Mouse (Mus musculus) kidney, adult 18-20 months (tissue): ENCODE data around the gene Smarcal1.

ENCODE experiments used
- DNase-seq: peaks from one replicate; pipeline ENCODE4 v3.0.0; 2021

Smarcal1 gene

DNA sequence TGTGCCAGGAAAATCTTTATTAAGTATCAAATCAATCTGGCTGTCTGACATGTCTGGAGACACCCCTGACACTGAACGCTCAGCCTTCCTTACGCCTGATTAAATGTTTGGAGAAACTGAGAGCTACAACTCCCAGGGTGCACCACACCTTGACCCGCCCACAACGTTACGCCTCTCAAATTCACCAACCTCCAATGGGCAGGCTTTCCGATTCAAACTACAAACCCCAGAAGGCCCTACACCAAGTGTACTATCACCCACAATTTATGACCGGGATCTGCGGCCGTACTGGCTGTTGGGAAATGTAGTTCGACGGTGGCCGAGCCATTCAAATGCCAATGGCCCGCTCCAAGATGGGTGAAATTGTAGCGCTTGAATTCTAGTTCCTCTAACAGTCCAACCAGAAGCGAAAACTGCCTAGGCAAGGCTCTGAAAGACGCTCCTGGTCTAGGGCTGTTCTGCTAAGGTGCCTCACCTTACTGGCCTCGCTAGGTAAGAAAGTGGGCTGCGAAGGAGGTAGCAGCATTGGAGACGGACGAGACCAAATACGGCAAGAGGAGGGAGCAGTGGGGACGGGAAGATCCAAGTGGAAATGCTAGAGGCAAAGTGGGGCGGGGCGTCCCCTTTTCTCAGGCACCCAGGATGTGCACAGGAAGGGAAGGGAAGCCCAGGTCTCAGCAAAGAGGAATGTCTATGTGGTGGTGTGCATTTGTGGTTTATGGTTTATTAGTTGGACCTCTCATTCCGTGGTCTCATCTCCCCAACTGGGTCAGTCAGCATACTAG is at the start of gene Smarcal1:
Smarcal1 (plus strand) TSS at position 305 of the 785 bp plus-strand sequence.
- peak; percentile 97 for DNase-seq

DNA sequence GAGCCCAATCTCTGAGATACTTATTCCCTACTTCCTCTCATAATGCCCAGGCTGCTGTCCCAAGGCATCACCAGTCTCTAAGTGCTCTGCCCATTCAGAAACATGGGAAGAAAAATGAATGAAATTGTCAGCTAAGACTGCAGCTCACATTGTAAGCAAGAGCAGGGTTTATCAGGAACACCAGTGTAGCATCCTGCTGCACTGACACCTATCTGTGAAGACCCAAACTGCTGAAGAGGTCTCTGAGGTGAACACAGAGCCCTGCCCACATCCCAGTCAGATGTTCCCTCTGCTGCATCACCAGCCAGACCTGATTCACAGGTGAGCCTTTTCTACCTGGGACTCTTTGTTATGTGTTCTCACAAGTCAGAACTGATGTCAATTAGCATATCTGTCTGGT is 49.6 kb upstream of the Smarcal1 start:
- no peak for DNase-seq

DNA sequence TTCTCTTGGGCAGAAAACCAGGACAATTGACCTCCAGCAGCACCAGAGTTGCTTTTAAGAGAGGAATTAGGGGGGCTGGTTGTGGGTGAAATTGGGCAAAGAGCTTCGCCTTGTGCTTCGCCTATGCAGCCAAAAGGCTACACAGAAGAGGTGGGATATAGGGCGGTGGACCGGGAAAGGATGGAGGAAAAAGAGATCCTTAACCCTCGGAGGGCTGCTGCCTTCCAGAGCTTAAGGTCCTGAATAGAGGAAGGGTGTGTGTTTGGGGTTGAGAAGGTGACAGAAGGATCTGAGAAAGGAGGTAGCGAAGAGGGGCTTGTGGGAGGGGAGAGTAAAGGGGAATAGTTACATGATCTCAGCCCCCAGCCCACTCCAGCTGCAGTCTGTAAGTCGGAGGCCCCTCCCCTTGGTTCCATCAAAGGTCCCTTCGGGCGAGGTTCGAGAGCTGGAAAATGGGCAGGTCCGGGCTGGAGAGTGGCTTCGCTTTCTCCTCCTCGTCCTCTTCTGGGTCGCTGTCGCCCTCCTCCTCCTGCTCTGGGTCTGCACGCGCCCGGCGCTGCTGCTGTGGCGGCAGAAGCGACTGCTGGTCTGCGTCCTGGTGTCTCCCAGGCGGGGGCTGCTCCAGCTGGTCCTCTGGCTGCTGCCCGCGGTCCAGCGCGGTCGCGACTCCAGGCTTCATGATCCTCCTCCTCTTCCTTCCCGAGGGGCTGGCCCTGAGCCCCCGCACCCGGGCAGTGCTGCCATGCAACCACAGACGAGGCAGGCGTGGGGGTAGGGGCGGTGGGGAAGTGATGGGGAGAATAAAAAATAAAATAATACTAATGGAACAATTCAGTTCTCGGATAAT is 47.1 kb upstream of the Smarcal1 start:
- no peak for DNase-seq

DNA sequence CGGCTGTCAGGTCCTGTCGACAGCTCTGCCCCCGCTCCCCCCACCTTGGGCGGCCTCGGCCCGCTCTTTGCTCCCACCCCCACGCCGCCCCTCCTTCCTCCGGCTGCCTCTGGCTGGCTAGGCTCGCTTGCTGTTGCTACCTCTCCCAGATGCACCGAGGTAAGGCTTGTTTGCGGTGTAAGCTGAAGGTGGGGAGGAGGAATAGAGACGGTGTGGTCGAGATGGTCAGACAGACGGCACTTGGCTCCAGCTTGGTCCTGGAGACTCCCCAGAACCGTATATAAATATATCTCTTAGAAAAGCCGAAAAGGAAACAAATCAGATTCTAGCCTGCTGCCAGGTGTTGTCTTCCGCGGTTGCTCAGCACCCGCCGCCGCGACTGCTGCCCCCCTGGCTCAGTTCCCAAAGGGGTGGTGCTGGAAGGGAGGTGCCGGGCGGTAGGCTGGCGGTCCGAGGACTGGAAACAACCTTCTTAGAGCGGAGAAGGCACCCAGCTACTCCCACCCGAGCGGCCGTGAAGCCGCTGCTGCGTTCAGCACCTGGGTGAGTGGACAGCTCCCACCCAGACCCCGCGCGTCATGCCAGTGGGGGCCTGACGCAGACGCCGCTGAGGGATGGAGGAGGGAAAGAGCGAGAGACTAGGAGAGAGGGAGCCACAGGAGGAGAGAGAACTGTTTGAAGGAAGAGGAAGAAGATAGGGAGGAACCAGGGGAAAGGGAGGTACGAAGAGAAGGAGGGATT is 46.3 kb upstream of the Smarcal1 start, which contains the start of gene March4:
March4 (minus strand) TSS at position 320 of the 741 bp plus-strand sequence.
- DNase-seq: peak; percentile 45

DNA sequence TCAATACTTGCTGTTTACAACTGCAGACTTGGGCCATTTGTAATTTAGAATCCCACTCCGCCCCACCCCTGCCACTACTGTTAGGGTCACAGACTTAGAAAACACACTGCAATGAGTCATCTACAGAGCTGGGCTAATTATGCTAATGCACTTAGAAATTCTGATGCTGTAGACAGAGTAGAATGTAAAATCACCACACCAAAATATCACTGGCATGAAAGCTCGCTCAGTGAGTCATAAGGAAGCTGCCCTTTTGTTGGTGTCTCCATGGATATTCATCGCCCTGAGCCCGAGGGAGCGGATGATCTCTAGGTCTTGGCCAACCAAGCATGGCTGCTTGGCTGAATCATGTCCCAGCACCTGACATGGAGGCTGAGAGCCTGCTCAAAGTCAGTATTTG is 44.8 kb upstream of the Smarcal1 start:
- no peak for DNase-seq

DNA sequence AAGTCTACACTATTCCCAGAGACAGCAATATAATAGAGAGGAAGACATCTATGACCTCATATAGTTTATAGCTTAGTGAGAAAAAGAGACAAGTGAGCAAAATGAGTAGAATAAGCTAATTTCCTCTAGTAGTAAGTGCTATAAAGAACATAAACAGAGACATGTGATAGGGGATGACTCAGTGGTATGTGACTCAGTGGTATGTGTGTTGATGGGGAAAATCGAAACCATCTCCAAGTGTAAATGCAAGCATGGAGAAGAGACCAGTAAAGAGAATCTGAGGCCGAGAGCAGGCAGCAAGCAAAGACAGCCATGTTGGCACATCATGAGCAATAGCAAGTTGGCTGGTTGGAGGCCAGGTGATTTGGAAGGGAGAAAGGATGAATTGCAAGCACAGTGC is 32.7 kb upstream of the Smarcal1 start:
- no peak for DNase-seq

DNA sequence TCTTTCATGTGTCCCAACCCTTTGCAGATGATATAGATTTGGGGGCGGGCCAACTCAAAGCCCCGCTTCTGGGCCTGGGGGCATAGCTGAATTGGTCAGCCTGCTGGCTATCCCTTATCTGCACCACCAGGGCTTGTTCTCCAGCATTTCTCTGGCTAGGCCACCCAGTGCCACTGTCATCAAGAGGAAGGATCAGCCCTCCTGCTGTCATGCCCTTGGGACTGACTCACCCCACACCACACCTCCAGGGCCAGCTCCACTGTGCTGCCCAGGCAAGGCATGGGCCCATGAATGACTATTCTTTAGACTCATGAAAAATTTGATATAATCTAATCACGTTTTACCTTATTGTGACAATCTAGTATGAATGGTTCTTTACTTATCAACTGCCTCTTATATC is 26.6 kb upstream of the Smarcal1 start:
- DNase-seq: no peak

DNA sequence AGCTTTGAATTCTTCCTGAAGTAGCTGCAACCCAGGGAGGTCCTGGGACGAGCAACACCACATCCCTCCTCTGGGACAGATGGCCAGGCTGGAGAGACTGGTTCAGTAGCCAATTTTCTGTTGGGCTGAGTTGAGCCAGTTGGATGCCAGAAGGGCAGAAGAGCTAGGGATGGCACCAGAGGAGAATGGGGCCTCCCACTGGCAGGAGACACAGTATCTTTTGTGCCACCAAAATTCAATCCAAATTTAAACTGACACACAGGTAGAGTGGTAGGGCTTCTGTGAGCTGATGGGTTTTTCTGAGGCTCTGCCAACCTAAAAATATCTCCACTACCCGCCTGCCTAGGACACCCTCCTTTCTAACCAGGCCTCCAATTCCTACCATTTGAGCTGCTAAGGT is 24.4 kb upstream of the Smarcal1 start:
- DNase-seq: no peak

DNA sequence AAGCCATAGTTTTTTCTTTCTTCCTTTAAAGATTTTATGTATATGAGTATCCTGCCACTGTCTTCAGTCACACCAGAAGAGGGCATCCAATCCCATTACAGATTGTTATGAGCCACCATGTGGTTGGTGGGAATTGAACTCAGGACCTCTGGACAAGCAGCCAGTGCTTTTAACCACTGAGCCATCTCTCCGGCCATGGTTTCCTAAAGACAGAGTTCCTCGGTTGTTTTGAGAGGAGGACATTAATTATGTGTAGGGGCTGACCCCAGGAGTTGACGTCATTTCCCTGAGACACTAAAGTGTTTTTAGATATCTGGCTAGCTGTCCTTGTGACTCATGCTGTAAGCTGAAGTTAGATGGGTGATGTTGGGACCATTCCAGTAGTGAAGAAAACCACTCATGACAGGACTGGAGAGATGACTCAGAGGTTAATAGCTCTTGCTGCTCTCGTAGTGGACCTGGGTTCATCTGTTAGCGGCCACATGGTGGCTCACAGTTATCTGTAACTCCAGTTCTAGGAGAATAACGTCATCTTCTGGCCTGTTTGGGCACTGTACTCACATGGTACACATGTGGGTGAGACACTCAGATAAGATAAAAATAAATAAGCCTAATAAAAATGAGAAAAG is 18.6 kb upstream of the Smarcal1 start:
- no peak for DNase-seq

DNA sequence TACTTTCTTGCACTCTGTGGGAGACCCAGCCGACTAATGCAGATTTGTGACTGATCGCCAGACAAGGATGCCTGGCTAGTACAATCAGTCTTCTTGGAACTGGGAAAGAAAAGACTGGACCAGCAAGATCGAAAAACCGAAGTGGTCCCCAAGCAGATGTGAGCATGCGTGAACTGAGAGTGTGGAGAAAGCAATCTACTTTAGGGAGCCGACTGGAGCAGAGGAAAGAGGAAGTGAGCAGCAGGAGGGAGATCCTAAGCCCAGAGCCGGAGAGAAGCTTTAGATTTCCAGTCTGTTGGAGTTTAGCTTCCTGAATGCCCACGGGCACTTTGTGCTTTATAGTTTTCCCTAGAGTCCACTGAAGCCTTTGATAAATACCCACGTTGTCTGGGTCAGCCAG is 16.0 kb upstream of the Smarcal1 start:
- DNase-seq: no peak

DNA sequence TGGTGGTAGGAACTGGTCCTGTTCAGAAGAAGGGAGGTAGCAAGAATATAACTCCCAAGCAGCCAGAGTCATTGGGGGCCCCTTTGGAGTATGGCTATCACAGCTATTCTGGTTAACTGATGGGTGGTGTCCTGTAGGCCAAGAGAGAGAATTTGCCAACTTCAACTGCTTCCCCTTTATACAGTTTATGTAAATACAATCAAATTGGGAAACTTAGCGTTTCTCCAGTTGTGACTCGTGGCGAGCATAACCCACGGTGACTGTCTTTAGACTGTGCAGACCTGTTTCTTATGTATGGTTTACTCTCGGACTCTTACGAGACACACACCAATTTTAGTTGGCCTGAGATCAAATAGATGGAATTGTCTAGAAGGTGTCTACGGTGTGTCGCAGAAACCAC is 14.3 kb upstream of the Smarcal1 start:
- DNase-seq: no peak

DNA sequence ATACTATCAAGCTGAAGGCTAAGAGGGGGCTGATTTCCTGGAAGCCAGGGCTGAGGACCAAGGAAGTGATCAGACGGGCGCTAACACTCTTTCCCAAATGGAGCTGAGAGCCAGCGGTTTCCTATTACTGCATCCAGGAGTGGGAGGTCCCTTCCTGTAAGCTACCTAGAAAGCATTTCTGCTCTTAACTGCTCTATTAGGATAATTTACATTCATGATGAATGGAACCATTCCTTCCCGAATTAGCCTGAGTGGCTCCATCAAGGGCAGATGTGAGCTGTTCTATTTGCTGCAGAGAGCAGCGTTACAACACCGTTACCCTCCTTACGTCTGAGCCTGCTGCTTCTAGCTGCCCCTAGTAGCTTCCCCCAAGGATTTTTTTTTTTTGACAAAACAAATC is 9.0 kb upstream of the Smarcal1 start:
- no peak for DNase-seq

DNA sequence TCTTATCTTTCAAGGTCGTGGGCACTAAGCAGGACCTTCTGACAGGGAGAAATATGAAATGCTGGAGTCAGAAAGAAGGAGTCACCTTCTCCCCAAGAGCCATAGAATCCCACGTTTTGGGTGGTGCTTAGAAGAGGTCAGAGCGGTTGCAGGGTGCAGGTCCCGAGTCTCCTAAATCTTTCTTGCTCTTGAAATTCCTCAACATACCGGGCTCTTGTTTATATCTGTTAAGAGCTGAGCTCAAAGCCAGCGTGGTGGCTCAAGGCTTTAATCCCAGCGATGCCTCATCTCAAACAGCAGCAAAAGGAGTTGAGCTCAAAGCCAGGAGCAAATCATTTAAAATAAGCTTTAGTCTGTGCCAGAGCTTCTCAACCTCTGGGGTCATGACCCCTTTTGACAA is 8.4 kb upstream of the Smarcal1 start:
- DNase-seq: no peak

DNA sequence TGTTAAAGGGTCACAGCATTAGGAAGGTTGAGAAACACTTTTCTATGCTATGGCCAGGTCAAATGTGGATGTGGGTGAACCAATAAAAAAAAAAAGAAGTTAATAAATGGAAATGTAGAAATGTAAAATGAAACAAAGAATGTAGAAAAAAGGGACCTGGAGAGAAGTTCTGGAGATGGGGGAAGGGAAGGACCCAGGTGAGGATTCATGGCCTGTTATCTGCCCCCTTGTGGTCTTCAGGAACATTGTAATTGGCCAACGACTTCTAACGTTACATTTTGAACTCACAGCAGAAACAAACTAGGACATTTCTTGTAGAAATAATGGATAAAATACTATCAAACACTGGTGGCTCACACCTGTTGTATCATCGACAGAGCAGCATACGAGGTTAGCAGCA is 7.9 kb upstream of the Smarcal1 start:
- no peak for DNase-seq

DNA sequence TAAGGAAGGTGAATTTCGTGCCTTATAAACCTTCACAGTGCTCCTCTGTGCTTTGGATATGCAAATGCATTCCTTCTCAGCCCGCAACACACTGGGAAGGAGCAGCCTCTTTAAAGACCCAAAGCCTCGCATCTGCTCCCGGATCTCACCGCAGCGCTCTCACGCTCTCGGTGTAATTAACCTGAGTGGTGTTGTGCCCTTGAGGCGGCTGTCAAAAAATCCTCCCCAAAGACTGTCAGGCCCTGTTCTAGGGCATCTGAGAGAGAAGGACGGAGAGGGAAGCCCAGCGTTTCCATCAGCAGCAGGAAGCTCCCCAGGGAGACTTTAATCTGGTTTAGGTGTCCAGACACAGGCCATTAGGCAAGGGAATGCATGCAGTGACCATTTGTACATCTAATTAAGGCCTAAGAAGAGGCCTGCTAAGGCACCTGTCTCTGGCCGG is 5.5 kb upstream of the Smarcal1 start:
- no peak for DNase-seq

DNA sequence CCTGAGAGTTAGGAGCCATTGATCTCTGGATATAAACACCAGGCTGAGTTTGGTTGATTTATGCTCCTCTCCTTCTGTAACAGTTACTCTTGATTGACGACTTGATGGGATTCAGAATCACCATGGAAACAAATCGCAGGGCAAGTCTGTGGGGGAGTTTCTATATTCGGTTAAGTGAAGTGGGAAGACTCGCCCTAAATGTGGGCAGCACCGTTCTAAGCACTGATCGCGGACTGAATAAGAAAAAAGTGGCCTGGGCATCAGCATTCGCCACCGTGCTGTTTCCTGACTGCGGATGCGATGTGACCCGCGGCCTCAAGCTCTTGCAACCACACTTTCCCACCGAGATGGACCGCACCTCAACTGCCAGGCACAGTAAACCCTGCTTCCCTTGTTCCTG is 4.7 kb upstream of the Smarcal1 start:
- DNase-seq: no peak

DNA sequence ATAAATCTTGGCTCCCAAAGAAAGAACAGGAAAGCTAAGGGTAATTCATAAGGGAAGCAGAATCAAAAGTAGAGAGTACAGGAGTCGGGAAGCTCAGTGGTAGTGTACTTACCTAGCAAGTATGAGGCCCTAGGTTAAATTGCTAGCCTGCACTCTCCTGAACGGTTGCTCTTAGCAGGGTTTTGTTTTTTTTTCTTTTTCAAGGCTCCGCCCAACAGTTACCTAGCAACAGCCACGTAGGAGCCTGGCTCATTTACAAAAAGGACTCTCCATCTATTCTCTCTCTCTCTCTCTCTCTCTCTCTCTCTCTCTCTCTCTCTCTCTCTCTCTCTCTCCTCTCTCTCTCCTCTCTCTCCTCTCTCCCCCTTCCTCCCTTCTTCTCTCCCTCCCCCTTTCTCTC is 4.2 kb upstream of the Smarcal1 start:
- no peak for DNase-seq

DNA sequence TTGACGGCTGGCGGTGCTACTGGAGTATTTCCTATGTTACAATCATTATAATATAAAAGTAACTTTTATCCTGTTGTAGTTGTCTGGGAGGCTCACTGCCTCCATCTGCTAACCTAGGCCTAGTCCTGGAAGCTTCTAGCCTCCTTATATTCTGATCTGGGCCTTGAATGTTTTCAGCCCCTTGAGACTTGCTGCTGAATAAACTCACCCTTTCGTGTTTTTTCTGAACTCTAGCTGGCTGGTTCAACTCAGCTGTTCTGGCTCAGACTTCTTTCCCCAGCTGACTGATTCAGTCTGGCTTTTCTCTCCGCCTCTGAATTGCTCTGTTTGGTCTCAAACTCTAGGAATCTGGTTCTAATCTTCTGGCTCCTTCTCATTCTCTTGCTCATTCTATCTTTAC is 855 bp downstream of the Smarcal1 start:
- DNase-seq: no peak

DNA sequence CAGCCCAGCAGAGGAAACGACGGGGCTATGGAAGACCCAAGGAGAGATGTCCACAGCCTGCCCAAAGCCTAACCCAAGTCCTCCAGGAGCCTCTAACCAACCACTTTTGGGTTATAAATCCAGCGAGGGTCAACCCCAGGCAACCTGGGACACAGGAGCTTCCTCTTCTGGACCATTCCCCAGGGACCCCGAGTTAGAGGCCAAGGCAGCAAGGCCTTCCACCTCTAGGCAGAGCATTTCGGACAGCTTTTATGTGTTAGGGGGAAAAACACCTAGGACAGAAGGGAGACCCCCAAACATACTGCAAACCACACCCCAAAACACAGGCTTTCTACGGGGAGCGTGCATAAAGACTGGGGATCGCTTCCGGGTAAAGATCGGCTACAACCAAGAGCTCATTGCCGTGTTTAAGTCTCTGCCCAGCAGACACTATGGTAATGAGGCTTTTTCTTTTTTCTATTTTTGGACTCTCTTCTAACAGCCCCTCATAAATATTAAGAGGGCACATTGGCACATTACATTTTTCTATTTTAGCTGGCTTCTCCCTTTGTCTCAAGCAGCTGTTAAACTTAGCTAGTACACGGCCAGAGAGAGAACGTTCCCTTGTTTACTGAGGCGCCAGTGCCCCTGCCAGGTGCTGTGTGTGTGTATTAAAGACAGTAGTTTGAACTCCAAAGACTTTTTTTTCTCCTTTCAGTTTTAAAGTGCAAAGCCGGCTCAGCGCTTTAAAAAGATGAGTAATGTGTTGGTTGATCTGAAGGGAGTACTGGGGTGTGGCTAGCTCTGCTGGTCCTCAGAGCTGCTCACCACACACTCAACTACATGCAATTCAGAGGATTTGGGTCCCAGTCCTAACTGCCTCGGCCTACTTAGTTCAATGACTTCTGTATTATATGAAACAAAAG is 3.2 kb downstream of the Smarcal1 start:
- DNase-seq: no peak

DNA sequence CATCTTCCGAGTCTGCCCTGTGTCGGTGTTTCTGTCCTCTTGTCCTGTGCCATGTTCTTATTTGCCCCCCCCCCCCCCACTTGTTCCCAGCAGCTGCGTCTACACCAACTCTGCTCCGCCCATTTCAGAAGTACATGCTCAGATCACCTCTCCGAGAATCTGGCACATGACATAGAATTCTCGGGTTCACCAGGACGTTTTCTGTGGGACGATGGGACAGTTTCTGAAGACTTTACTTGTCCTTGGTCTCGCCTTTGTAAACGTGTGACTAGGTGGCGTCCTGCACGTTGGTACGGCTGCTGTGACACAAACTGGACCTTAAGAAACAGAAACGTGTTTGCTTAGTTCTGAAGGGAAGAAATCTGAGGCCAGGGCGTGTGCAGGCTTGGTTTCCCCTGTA is 4.5 kb downstream of the Smarcal1 start:
- DNase-seq: no peak

DNA sequence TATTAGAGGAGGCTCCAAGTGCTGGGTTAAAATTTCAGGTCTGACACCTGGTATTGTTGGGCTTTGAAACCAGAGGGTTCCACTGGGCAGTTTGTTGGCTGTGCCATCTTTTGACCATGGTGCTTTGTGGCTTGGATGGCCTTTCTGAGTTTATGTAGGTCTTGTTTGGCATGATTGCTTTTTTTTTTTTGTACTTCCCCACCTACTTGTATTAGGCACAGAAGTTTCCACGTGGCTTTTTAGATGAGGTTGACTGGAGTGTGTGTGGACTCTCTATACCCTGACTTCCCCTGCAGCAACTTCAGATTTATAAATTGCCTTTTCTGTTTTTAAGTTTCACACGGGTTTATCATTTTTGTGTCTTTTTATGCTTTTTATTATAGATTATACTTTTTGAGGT is 5.7 kb downstream of the Smarcal1 start:
- DNase-seq: no peak

DNA sequence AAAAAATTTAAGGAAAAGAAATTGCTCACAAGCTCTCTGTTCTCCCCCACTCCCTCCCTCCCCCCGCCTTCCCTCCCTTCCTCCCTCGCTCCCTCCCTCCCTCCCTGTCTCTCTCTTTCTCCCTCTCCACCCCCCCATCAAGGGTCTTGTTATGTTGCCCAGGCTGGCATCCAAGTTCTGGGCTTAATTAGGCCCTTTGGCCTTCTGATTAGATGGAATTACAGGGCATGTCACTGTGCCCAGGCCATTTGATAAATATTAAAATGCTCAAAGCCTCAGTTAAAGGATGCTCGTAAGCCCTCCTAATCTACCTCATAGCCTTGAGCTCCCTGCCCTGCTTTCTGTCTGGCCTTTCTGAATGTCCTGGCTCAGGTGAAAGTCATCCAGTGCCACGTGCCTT is 7.6 kb downstream of the Smarcal1 start:
- DNase-seq: no peak
